Mouse (Mus musculus) kidney, embryonic 15.5 days (tissue): Measurements from ENCODE around the gene Gm17359. TPM values are rescaled to one million over a fixed set of nuclear protein-coding genes. Genes with fewer than 3 reads are reported as not detected.

Experiments
- ATAC-seq: fragments of 200-750 bp; cut with Nextera tagmentation; replicated peaks from 2 replicates; pipeline ENCODE4 v1.8.0; 2017; ENCODE audit warnings: moderate TSS enrichment; ENCODE audit not compliant: low FRiP score
- H3K27ac ChIP-seq: fragments of 300-500 bp; sonication (generic); 2 replicates; pipeline ENCODE4 v1.5.1; 2015; ENCODE audit warnings: mild to moderate bottlenecking, inconsistent platforms
- H3K27me3 ChIP-seq: fragments of 300-500 bp; sonication (generic); 2 replicates; pipeline ENCODE4 v1.6.1; 2015; ENCODE audit warnings: inconsistent platforms
- H3K36me3 ChIP-seq: fragments of 300-500 bp; sonication (generic); 2 replicates; pipeline ENCODE4 v1.6.1; 2015; ENCODE audit warnings: inconsistent platforms
- H3K4me1 ChIP-seq: fragments of 300-500 bp; sonication (generic); 2 replicates; pipeline ENCODE4 v1.6.1; 2015; ENCODE audit warnings: inconsistent platforms
- H3K4me2 ChIP-seq: fragments of 300-500 bp; sonication (generic); 2 replicates; pipeline ENCODE4 v1.6.1; 2015; ENCODE audit warnings: moderate library complexity, mild to moderate bottlenecking, inconsistent platforms
- H3K4me3 ChIP-seq: fragments of 300-500 bp; sonication (generic); replicated peaks from 2 replicates; pipeline ENCODE4 v1.5.1; 2015; ENCODE audit warnings: mild to moderate bottlenecking, inconsistent platforms
- H3K9ac ChIP-seq: fragments of 300-500 bp; sonication (generic); 2 replicates; pipeline ENCODE4 v1.6.1; 2015; ENCODE audit warnings: mild to moderate bottlenecking, inconsistent platforms
- H3K9me3 ChIP-seq: fragments of 300-500 bp; sonication (generic); replicated peaks from 2 replicates; pipeline ENCODE4 v1.6.1; 2016; ENCODE audit warnings: inconsistent platforms
- WGBS: fragments of 180-500 bp; shearing (Covaris S2); methylation state at CpG from one replicate; pipeline ENCODE4 v1.1.7; 2015; ENCODE audit warnings: mixed read lengths; 5-methylcytosine and 5-hydroxymethylcytosine counted together
- polyA plus RNA-seq: library from polyadenylated mRNA; unstranded; fragments of >200 nt; fragmentation: Nextera tagmentation; extraction: Ambion mirVana; gene quantifications from 2 replicates; pipeline ENCODE4 v1.2.1, GENCODE M21; 2015

Gene Gm17359
- polyA plus RNA-seq, 1 experiment from 2014 or later: not detected

- no peak overlapping the region for H3K9ac ChIP-seq
- H3K4me3 ChIP-seq: no peak overlapping the region
- H3K27me3 ChIP-seq: no peaks in the 10 kb centered on the region
- no peak overlapping the region for H3K4me2 ChIP-seq
- H3K4me1 ChIP-seq: no peaks in the 10 kb centered on the region
- WGBS: 74% methylated on average over 4 of the region's 4 CpGs
- H3K27ac ChIP-seq: no peak overlapping the region
- no peak for ATAC-seq
- no peaks in the 10 kb centered on the region for H3K36me3 ChIP-seq
- H3K9me3 ChIP-seq: no peaks in the 10 kb centered on the region
Observed at GRCm38 (mm10) chr3:79400552-79400951, 64.1 kb downstream of the Gm17359 start.

- Histone ChIP-seq H3K4me3 (no peak overlapping the region), H3K4me2 (no peak overlapping the region), H3K9ac (no peak overlapping the region), H3K4me1 (no peaks in the 10 kb centered on the region), H3K9me3 (no peaks in the 10 kb centered on the region), H3K27ac (no peak overlapping the region), H3K36me3 (no peaks in the 10 kb centered on the region), H3K27me3 (no peaks in the 10 kb centered on the region)
- ATAC-seq: no peak
- 87% methylated on average over 8 of the region's 8 CpGs for WGBS
Observed at GRCm38 (mm10) chr3:79402056-79402455, 65.6 kb downstream of the Gm17359 start.

GRCm38 (mm10) chr3:79408546-79408945 lies 72.1 kb downstream of the Gm17359 start:
- H3K27ac ChIP-seq: no peak overlapping the region
- H3K9me3 ChIP-seq: no peaks in the 10 kb centered on the region
- H3K27me3 ChIP-seq: no peaks in the 10 kb centered on the region
- peaks cover 22% of the 10 kb centered on the region for H3K4me1 ChIP-seq
- WGBS: 29% methylated on average over 4 of the region's 4 CpGs
- ATAC-seq: no peak
- no peaks in the 10 kb centered on the region for H3K36me3 ChIP-seq
- no peak overlapping the region for H3K4me2 ChIP-seq
- no peak overlapping the region for H3K4me3 ChIP-seq
- no peak overlapping the region for H3K9ac ChIP-seq

GRCm38 (mm10) chr3:79409927-79410628 lies 73.6 kb downstream of the Gm17359 start:
- Histone ChIP-seq H3K9ac (no peak overlapping the region), H3K4me2 (no peak overlapping the region), H3K4me3 (no peak overlapping the region), H3K36me3 (no peaks in the 10 kb centered on the region), H3K27me3 (no peaks in the 10 kb centered on the region), H3K4me1 (peaks cover 22% of the 10 kb centered on the region), H3K9me3 (no peaks in the 10 kb centered on the region), H3K27ac (no peak overlapping the region)
- no peak; the same call in 1 of the 2 replicates for ATAC-seq
- 25% methylated on average over 10 of the region's 10 CpGs for WGBS

GRCm38 (mm10) chr3:79410629-79410995 lies 74.2 kb downstream of the Gm17359 start:
- Histone ChIP-seq H3K27ac (no peak overlapping the region), H3K27me3 (no peaks in the 10 kb centered on the region), H3K4me2 (no peak overlapping the region), H3K9ac (no peak overlapping the region), H3K4me3 (no peak overlapping the region), H3K4me1 (peaks cover 22% of the 10 kb centered on the region), H3K9me3 (no peaks in the 10 kb centered on the region), H3K36me3 (no peaks in the 10 kb centered on the region)
- 27% methylated on average over 5 of the region's 5 CpGs for WGBS
- peak; percentile 59; the same call in 1 of the 2 replicates for ATAC-seq

GRCm38 (mm10) chr3:79411666-79412065 lies 75.2 kb downstream of the Gm17359 start:
- no peak for ATAC-seq
- no peaks in the 10 kb centered on the region for H3K9me3 ChIP-seq
- no peaks in the 10 kb centered on the region for H3K27me3 ChIP-seq
- H3K9ac ChIP-seq: no peak overlapping the region
- no peak overlapping the region for H3K4me2 ChIP-seq
- H3K27ac ChIP-seq: no peak overlapping the region
- H3K36me3 ChIP-seq: no peaks in the 10 kb centered on the region
- no peak overlapping the region for H3K4me3 ChIP-seq
- peaks cover 22% of the 10 kb centered on the region for H3K4me1 ChIP-seq
- 44% methylated on average over 2 of the region's 2 CpGs for WGBS

GRCm38 (mm10) chr3:79413492-79413891 lies 77.0 kb downstream of the Gm17359 start:
- H3K4me1 ChIP-seq: peaks cover 22% of the 10 kb centered on the region
- H3K27ac ChIP-seq: no peak overlapping the region
- no peak overlapping the region for H3K9ac ChIP-seq
- H3K36me3 ChIP-seq: no peaks in the 10 kb centered on the region
- no peak for ATAC-seq
- no peaks in the 10 kb centered on the region for H3K9me3 ChIP-seq
- H3K4me3 ChIP-seq: no peak overlapping the region
- 58% methylated on average over 1 of the region's 1 CpGs for WGBS
- no peak overlapping the region for H3K4me2 ChIP-seq
- H3K27me3 ChIP-seq: no peaks in the 10 kb centered on the region

- ATAC-seq: no peak
- WGBS: 86% methylated on average over 5 of the region's 5 CpGs
Observed at GRCm38 (mm10) chr3:79415081-79415480, 78.6 kb downstream of the Gm17359 start.

GRCm38 (mm10) chr3:79415929-79416328 lies 79.5 kb downstream of the Gm17359 start:
- no peak overlapping the region for H3K4me2 ChIP-seq
- no peaks in the 10 kb centered on the region for H3K9me3 ChIP-seq
- no peak overlapping the region for H3K9ac ChIP-seq
- peaks cover 6% of the 10 kb centered on the region; the same call in 1 of the 2 replicates for H3K4me1 ChIP-seq
- H3K36me3 ChIP-seq: no peaks in the 10 kb centered on the region
- no peak overlapping the region for H3K4me3 ChIP-seq
- ATAC-seq: no peak
- no peak overlapping the region for H3K27ac ChIP-seq
- no peaks in the 10 kb centered on the region for H3K27me3 ChIP-seq

More at GRCm38 (mm10) chr3:79415081-79415480, 78.6 kb downstream of the Gm17359 start:
- Histone ChIP-seq H3K9ac (no peak overlapping the region), H3K9me3 (no peaks in the 10 kb centered on the region), H3K36me3 (no peaks in the 10 kb centered on the region), H3K4me3 (no peak overlapping the region), H3K27ac (no peak overlapping the region), H3K27me3 (no peaks in the 10 kb centered on the region), H3K4me1 (peaks cover 13% of the 10 kb centered on the region), H3K4me2 (no peak overlapping the region)

GRCm38 (mm10) chr3:79416944-79417680 lies 80.7 kb downstream of the Gm17359 start:
- Histone ChIP-seq H3K27ac (no peak overlapping the region), H3K9ac (no peak overlapping the region), H3K9me3 (no peaks in the 10 kb centered on the region), H3K36me3 (no peaks in the 10 kb centered on the region), H3K4me3 (no peak overlapping the region), H3K27me3 (no peaks in the 10 kb centered on the region), H3K4me1 (peaks cover 1% of the 10 kb centered on the region; the same call in 1 of the 2 replicates), H3K4me2 (no peak overlapping the region)
- WGBS: 62% methylated on average over 4 of the region's 4 CpGs
- no peak for ATAC-seq

- H3K4me1 ChIP-seq: no peaks in the 10 kb centered on the region
- no peak for ATAC-seq
- H3K27me3 ChIP-seq: no peaks in the 10 kb centered on the region
- WGBS: 89% methylated on average over 14 of the region's 14 CpGs
- no peak overlapping the region for H3K27ac ChIP-seq
- H3K4me3 ChIP-seq: no peak overlapping the region
- H3K9me3 ChIP-seq: no peaks in the 10 kb centered on the region
- no peak overlapping the region for H3K4me2 ChIP-seq
- H3K36me3 ChIP-seq: no peaks in the 10 kb centered on the region
- no peak overlapping the region for H3K9ac ChIP-seq
Observed at GRCm38 (mm10) chr3:79418921-79419320, 82.5 kb downstream of the Gm17359 start.

GRCm38 (mm10) chr3:79425441-79425840 lies 89.0 kb downstream of the Gm17359 start:
- ATAC-seq: no peak
- H3K4me2 ChIP-seq: no peak overlapping the region
- no peaks in the 10 kb centered on the region for H3K9me3 ChIP-seq
- no peaks in the 10 kb centered on the region for H3K4me1 ChIP-seq
- H3K27ac ChIP-seq: no peak overlapping the region
- no peak overlapping the region for H3K9ac ChIP-seq
- no peaks in the 10 kb centered on the region for H3K27me3 ChIP-seq
- H3K36me3 ChIP-seq: no peaks in the 10 kb centered on the region
- WGBS: 79% methylated on average over 1 of the region's 1 CpGs
- H3K4me3 ChIP-seq: no peak overlapping the region
